Mouse (Mus musculus) kidney, embryonic 14.5 days (tissue): ENCODE measurements around the gene Cd5. TPM values are rescaled to one million over a fixed set of nuclear protein-coding genes. Genes with fewer than 3 reads are reported as not detected.

ENCODE experiments used
- ATAC-seq: fragments of 200-750 bp; cut with Nextera tagmentation; 2 replicates; pipeline ENCODE4 v1.8.0; 2017; ENCODE audit warnings: moderate number of reproducible peaks, mild to moderate bottlenecking, moderate TSS enrichment, moderate library complexity; ENCODE audit not compliant: low FRiP score, low TSS enrichment
- H3K27ac ChIP-seq: fragments of 300-500 bp; sonication (generic); 2 replicates; pipeline ENCODE4 v1.5.1; 2014; ENCODE audit warnings: low read depth, mild to moderate bottlenecking, low read length, moderate library complexity, mixed read lengths
- H3K27me3 ChIP-seq: fragments of 300-500 bp; sonication (generic); 2 replicates; pipeline ENCODE4 v1.6.1; 2014; ENCODE audit warnings: mild to moderate bottlenecking, low read length; ENCODE audit not compliant: control insufficient read depth, insufficient read depth
- H3K36me3 ChIP-seq: fragments of 300-500 bp; sonication (generic); 2 replicates; pipeline ENCODE4 v1.6.1; 2014; ENCODE audit warnings: low read length, mixed read lengths; ENCODE audit not compliant: control insufficient read depth, insufficient read depth
- H3K4me1 ChIP-seq: fragments of 300-500 bp; sonication (generic); 2 replicates; pipeline ENCODE4 v1.6.1; 2014; ENCODE audit warnings: low read length, mixed read lengths; ENCODE audit not compliant: control insufficient read depth, insufficient read depth
- H3K4me2 ChIP-seq: fragments of 300-500 bp; sonication (generic); replicated peaks from 2 replicates; pipeline ENCODE4 v1.6.1; 2014; ENCODE audit warnings: low read depth, mild to moderate bottlenecking, low read length
- H3K4me3 ChIP-seq: fragments of 300-500 bp; sonication (generic); 2 replicates; pipeline ENCODE4 v1.5.1; 2014; ENCODE audit warnings: mild to moderate bottlenecking, low read length
- H3K9ac ChIP-seq: fragments of 300-500 bp; sonication (generic); 2 replicates; pipeline ENCODE4 v1.6.1; 2014; ENCODE audit warnings: low read depth, mild to moderate bottlenecking, low read length, moderate library complexity
- H3K9me3 ChIP-seq: fragments of 300-500 bp; sonication (generic); 2 replicates; pipeline ENCODE4 v1.6.1; 2016; ENCODE audit warnings: low read length; ENCODE audit not compliant: control insufficient read depth
- WGBS: fragments of 180-500 bp; shearing (Covaris S2); extraction: QIAGEN DNeasy Blood & Tissue Kit; methylation state at CpG from one replicate; pipeline ENCODE4 v1.1.7; 2014; 5-methylcytosine and 5-hydroxymethylcytosine counted together
- polyA plus RNA-seq: library from polyadenylated mRNA; unstranded; fragments of >200 nt; fragmentation: Nextera tagmentation; extraction: Ambion mirVana; gene quantifications from 2 replicates; pipeline ENCODE4 v1.2.1, GENCODE M21; 2014

Gene Cd5
- polyA plus RNA-seq, 1 experiment from 2014 or later = 0.46 TPM

DNA sequence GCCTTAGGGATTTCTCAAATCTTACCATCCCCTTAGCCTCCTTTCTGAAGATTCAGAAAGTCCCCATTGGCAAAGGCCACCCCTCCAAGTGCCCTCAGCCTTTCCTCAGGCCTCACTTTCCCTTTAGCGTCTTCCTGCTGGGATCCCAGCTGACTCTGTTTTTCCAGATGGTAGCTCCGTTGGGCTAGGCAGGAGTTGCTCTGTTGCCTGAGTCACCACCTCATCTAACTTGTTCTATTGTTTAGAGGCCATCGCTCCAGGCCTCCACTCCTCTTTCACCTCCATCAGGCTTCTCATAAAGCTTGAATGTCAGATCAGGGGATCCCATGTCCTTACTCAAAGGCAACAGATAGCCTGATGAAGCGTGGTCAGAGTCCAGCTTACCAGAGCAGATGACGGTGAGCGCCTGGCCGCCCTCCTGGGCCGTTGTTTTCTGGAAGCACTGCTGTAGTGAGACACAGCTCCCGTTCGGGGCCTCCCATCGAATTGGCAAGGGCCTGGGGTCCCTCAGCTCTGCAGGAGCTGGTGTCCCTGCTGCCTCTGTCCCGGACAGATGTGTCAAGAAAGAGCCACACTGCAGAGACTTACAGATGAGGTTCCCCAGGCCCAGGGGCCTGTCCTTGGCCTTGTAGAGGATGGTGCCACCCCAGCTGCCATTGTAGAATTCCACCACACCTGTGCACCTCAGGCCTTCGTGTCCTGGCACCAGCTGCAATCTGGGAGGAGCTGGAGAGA, 14.0 kb downstream of the Cd5 start:
- Histone ChIP-seq H3K4me3 (no peak overlapping the region), H3K9me3 (no peaks in the 10 kb centered on the region), H3K4me2 (no peak overlapping the region), H3K27ac (no peak overlapping the region), H3K9ac (no peak overlapping the region), H3K36me3 (no peaks in the 10 kb centered on the region), H3K4me1 (peaks cover 14% of the 10 kb centered on the region), H3K27me3 (no peaks in the 10 kb centered on the region)
- no peak for ATAC-seq
- WGBS = 67% methylated on average over 13 of the region's 13 CpGs

DNA sequence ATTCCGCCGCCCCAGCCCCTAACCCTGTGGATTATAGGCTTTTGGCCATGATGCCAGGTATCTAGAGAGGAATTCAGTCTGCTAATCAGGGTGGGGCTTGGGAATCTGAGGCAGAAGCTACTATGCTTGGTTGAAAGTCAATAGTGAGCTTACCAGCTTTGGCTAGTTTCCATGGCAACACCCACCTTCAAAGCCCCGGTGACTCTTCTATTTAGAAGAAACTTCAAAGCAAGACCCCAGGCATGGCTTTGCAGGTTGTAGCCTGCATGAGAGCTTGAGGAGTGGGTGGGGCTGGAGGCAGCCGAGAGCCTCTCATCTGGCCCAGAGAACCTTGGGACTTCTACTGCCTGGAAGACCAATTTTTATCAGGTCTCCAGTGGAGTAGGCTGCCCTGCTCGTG, 15.2 kb downstream of the Cd5 start:
- H3K9me3 ChIP-seq = no peaks in the 10 kb centered on the region
- WGBS = 37% methylated on average over 5 of the region's 5 CpGs
- no peak overlapping the region for H3K4me2 ChIP-seq
- H3K4me3 ChIP-seq = no peak overlapping the region
- H3K27ac ChIP-seq = no peak overlapping the region
- no peaks in the 10 kb centered on the region for H3K27me3 ChIP-seq
- no peak overlapping the region for H3K9ac ChIP-seq
- H3K36me3 ChIP-seq = no peaks in the 10 kb centered on the region
- peaks cover 16% of the 10 kb centered on the region for H3K4me1 ChIP-seq
- no peak for ATAC-seq

DNA sequence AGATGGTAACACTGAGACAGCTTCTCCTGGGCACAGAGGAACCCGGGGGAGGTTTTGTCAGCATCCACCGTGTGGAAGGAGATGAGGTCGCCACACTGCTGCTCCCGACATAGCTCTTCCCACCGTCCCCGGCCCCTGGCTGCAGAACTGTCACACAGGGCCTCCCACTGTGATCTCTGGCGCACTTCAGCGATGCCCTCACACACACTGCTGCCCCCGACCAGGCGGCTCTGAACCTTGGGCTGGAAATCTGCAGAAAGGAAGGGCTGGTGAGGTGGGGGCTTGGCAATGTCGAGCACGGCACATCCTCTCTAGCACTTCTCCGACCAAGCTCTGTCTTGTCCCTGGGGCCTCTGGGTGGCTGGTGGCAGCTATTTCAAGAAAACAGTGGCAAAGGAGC, 15.7 kb downstream of the Cd5 start:
- no peaks in the 10 kb centered on the region for H3K36me3 ChIP-seq
- peak; percentile 48 for ATAC-seq
- H3K9ac ChIP-seq = no peak overlapping the region; the same call in 1 of the 2 replicates
- H3K27me3 ChIP-seq = no peaks in the 10 kb centered on the region
- H3K4me3 ChIP-seq = no peak overlapping the region
- H3K9me3 ChIP-seq = no peaks in the 10 kb centered on the region
- H3K4me1 ChIP-seq = peaks cover 16% of the 10 kb centered on the region
- WGBS = 11% methylated on average over 13 of the region's 13 CpGs
- no peak overlapping the region for H3K27ac ChIP-seq
- H3K4me2 ChIP-seq = no peak overlapping the region

DNA sequence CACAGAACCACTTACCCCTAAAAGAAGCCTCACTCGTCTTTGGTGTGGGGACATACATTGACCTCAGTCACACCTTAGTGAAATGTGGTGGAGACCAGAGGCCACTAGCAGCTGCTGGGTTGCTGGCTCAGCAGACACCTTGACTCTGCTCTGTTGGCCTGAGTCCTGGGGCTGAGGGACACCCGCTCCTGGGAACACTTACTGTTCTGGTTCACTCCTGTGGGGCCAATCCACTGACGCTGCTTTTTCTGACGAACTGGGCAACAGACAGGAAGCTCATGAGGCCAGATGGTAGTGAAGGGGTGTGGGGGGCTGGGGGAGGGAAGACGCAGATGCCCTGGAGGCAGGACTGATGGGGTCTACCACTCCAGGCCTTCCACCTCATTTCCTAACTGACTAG, 17.7 kb downstream of the Cd5 start:
- Histone ChIP-seq H3K36me3 (no peaks in the 10 kb centered on the region), H3K4me1 (peaks cover 16% of the 10 kb centered on the region), H3K27ac (no peak overlapping the region), H3K9me3 (no peaks in the 10 kb centered on the region), H3K9ac (no peak overlapping the region; the same call in 1 of the 2 replicates), H3K4me3 (no peak overlapping the region), H3K27me3 (no peaks in the 10 kb centered on the region), H3K4me2 (no peak overlapping the region)
- no peak for ATAC-seq
- WGBS = 27% methylated on average over 5 of the region's 5 CpGs

- no peaks in the 10 kb centered on the region for H3K36me3 ChIP-seq
- WGBS = 23% methylated on average over 3 of the region's 3 CpGs
- no peak overlapping the region for H3K27ac ChIP-seq
- H3K9ac ChIP-seq = no peak overlapping the region; the same call in 1 of the 2 replicates
- no peak overlapping the region for H3K4me2 ChIP-seq
- no peaks in the 10 kb centered on the region for H3K27me3 ChIP-seq
- H3K9me3 ChIP-seq = no peaks in the 10 kb centered on the region
- no peak for ATAC-seq
- H3K4me3 ChIP-seq = no peak overlapping the region
- peaks cover 16% of the 10 kb centered on the region for H3K4me1 ChIP-seq
These were observed 18.3 kb downstream of the Cd5 start for GRCm38 (mm10) chr19:10720524-10720923.

DNA sequence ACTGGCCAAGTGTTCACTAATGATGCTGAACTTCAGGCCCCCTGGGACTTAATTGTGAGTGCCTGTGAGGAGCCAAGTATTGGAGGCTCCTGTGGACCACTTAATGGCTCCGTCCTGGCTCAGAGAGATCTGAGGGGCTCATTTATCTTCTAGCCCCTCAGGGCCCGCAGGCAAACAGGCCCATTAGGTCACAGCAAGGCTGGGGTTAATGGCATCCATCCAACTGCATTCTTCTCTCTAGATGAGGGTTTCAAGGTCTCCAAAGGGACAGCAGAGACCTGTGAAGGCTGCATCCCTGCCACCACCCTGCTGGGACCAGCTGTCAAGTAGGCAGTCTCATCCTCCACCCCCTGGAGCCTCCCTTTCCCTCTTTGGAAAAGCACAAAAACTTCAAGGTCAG, 19.1 kb downstream of the Cd5 start:
- no peak overlapping the region for H3K9ac ChIP-seq
- no peak overlapping the region for H3K4me2 ChIP-seq
- no peaks in the 10 kb centered on the region for H3K9me3 ChIP-seq
- no peak for ATAC-seq
- no peak overlapping the region for H3K27ac ChIP-seq
- no peak overlapping the region for H3K4me3 ChIP-seq
- 15% methylated on average over 2 of the region's 2 CpGs for WGBS
- peaks cover 16% of the 10 kb centered on the region for H3K4me1 ChIP-seq
- H3K36me3 ChIP-seq = no peaks in the 10 kb centered on the region
- no peaks in the 10 kb centered on the region for H3K27me3 ChIP-seq

GRCm38 (mm10) chr19:10718251-10718775, 20.5 kb downstream of the Cd5 start:
- H3K9ac ChIP-seq = no peak overlapping the region
- H3K9me3 ChIP-seq = no peaks in the 10 kb centered on the region
- no peak overlapping the region for H3K4me3 ChIP-seq
- no peak overlapping the region for H3K4me2 ChIP-seq
- H3K27ac ChIP-seq = no peak overlapping the region
- no peak for ATAC-seq
- no peaks in the 10 kb centered on the region for H3K27me3 ChIP-seq
- H3K4me1 ChIP-seq = peaks cover 11% of the 10 kb centered on the region; the same call in 1 of the 2 replicates
- 60% methylated on average over 7 of the region's 7 CpGs for WGBS
- H3K36me3 ChIP-seq = peaks cover 7% of the 10 kb centered on the region; the same call in 1 of the 2 replicates

DNA sequence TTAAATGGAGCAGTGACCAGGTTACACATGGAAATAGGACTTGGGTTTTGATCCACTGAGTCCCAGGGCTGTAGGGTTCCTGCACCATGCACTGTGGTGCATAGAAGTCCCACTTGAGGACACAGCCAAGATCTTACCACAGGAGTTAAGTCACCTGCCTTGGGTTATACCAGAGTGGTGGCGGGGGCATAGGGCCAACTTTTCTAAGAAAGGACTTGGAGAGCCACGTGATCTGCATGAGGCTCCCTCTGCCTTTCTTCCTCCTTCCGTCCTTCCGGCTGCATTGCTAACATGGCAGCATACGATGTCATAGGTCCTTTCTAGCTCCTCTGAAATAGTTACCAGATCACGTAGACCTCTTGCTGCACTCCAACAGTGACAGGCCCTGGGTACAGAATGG, 23.3 kb downstream of the Cd5 start:
- no peak overlapping the region for H3K27ac ChIP-seq
- WGBS = 91% methylated on average over 6 of the region's 6 CpGs
- H3K9ac ChIP-seq = no peak overlapping the region
- H3K4me1 ChIP-seq = peaks cover 7% of the 10 kb centered on the region; the same call in 1 of the 2 replicates
- H3K36me3 ChIP-seq = peaks cover 34% of the 10 kb centered on the region
- H3K4me3 ChIP-seq = no peak overlapping the region
- H3K4me2 ChIP-seq = no peak overlapping the region
- no peak for ATAC-seq
- H3K9me3 ChIP-seq = no peaks in the 10 kb centered on the region
- no peaks in the 10 kb centered on the region for H3K27me3 ChIP-seq

DNA sequence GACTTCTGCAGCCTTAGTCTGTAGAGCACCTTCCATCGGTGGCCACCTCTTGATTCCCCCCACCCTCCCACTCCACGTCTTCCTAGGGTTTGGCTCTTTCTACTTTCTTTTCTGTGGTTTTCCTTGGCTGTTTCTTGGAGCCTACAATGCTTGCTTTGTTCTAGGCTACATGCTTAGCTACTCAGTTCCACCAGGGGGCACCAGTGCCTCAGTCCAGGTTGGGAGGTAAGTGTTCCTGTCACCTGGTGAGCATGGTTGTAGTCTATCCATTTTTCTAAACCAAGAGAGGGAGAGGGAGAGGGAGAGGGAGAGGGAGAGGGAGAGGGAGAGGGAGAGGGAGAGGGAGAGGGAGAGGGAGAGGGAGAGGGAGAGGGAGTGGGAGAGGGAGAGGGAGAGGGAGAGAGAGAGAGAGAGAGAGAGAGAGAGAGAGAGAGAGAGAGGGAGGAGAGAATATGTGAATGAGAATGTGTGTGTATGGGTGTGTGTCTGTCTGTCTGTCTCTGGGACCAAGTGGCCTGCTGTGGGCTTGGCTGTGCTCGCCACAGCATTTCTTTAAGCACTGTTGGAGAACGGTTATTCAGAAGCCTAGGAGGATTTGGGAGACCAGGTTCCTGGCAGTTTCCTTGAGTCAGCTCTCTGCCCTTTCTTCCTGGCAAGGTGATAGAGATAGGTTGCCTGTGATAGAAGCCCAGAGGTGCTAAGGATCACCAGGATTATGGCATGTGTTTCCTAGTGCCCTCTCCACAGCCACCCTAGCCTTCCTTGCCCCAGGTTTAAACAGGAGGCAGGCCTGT, 23.9 kb downstream of the Cd5 start:
- 44% methylated on average over 4 of the region's 4 CpGs for WGBS
- Histone ChIP-seq H3K36me3 (peaks cover 34% of the 10 kb centered on the region), H3K27ac (no peak overlapping the region), H3K4me2 (no peak overlapping the region), H3K4me3 (no peak overlapping the region), H3K9me3 (no peaks in the 10 kb centered on the region), H3K27me3 (no peaks in the 10 kb centered on the region), H3K4me1 (0 out of 2 replicates have a peak, but pooled peaks cover 2% of the 10 kb centered on the region), H3K9ac (no peak overlapping the region)
- ATAC-seq = peak; percentile 29; the same call in 1 of the 2 replicates
